Mouse (Mus musculus) intestine, embryonic 16.5 days (tissue): ENCODE results near the gene Dxo. TPM values are rescaled to one million over a fixed set of nuclear protein-coding genes. Genes with fewer than 3 reads are reported as not detected.
A peak's percentile ranks its signal among the peaks of the same experiment; 100 is the strongest.
"Not testable (repeated sequence)": the region's sequence is repeated elsewhere in the genome, so short reads cannot be mapped to it uniquely, and the experiment has no call there.

ENCODE experiments used
- ATAC-seq: fragments of 200-750 bp; cut with Nextera tagmentation; 2 replicates; pipeline ENCODE4 v1.8.0; 2017; ENCODE audit warnings: moderate TSS enrichment, moderate library complexity
- H3K27ac ChIP-seq: fragments of 300-500 bp; sonication (generic); 2 replicates; pipeline ENCODE4 v1.5.1; 2014; ENCODE audit warnings: mild to moderate bottlenecking, low read length
- H3K27me3 ChIP-seq: fragments of 300-500 bp; sonication (generic); replicated peaks from 2 replicates; pipeline ENCODE4 v1.6.1; 2014; ENCODE audit warnings: low read length, control low read depth, mixed read lengths; ENCODE audit not compliant: control insufficient read depth, insufficient read depth
- H3K36me3 ChIP-seq: fragments of 300-500 bp; sonication (generic); 2 replicates; pipeline ENCODE4 v1.6.1; 2014; ENCODE audit warnings: low read length, control low read depth; ENCODE audit not compliant: control insufficient read depth, insufficient read depth
- H3K4me1 ChIP-seq: fragments of 300-500 bp; sonication (generic); 2 replicates; pipeline ENCODE4 v1.6.1; 2014; ENCODE audit warnings: low read length, control low read depth, mixed read lengths; ENCODE audit not compliant: control insufficient read depth, insufficient read depth
- H3K4me2 ChIP-seq: fragments of 300-500 bp; sonication (generic); 2 replicates; pipeline ENCODE4 v1.6.1; 2014; ENCODE audit warnings: low read depth, low read length, control low read depth
- H3K4me3 ChIP-seq: fragments of 300-500 bp; sonication (generic); 2 replicates; pipeline ENCODE4 v1.5.1; 2014; ENCODE audit warnings: mild to moderate bottlenecking, low read length
- H3K9ac ChIP-seq: fragments of 300-500 bp; sonication (generic); 2 replicates; pipeline ENCODE4 v1.6.1; 2014; ENCODE audit warnings: low read depth, low read length
- H3K9me3 ChIP-seq: fragments of 300-500 bp; sonication (generic); 2 replicates; pipeline ENCODE4 v1.6.1; 2016; ENCODE audit warnings: low read length, control low read depth; ENCODE audit not compliant: control insufficient read depth
- WGBS: fragments of 180-500 bp; shearing (Covaris S2); extraction: QIAGEN DNeasy Blood & Tissue Kit; methylation state at CpG from one replicate; pipeline ENCODE4 v1.1.7; 2014; 5-methylcytosine and 5-hydroxymethylcytosine counted together
- polyA plus RNA-seq: library from polyadenylated mRNA; unstranded; fragments of >200 nt; fragmentation: Nextera tagmentation; extraction: Ambion mirVana; gene quantifications from 2 replicates; pipeline ENCODE4 v1.2.1, GENCODE M21; 2015

The Dxo gene
- 53.6 and 59.0 TPM in 2 replicates for polyA plus RNA-seq

- peak within 1 kb of the TSS; percentile 84 for H3K9ac ChIP-seq
- H3K4me3 ChIP-seq: peak within 1 kb of the TSS; percentile 82
- peak within 1 kb of the TSS; percentile 94 for H3K4me2 ChIP-seq
- H3K27me3 ChIP-seq: no peaks in the 10 kb centered on the region
- peak within 1 kb of the TSS; percentile 82 for H3K27ac ChIP-seq
- H3K4me1 ChIP-seq: peaks cover 13% of the 10 kb centered on the region
- WGBS: under 1% methylated on average over 40 of the region's 40 CpGs
- ATAC-seq: peak; percentile 94
- no peaks in the 10 kb centered on the region for H3K9me3 ChIP-seq
- H3K36me3 ChIP-seq: peaks cover 18% of the 10 kb centered on the region
Measured at GRCm38 (mm10) chr17:34836856-34837221, at the start of gene Dxo, which contains the start of gene Stk19. Gene Dxo, plus strand, starts transcription at chr17:34837019. Gene Stk19, minus strand, starts transcription at chr17:34836945.

GRCm38 (mm10) chr17:34795016-34795415 is 41.8 kb upstream of the Dxo start:
- Histone ChIP-seq H3K36me3 (no peaks in the 10 kb centered on the region), H3K27me3 (no peaks in the 10 kb centered on the region), H3K4me2 (no peak overlapping the region), H3K27ac (no peak overlapping the region), H3K4me3 (no peak overlapping the region), H3K9me3 (no peaks in the 10 kb centered on the region), H3K4me1 (no peaks in the 10 kb centered on the region), H3K9ac (no peak overlapping the region)
- WGBS: 89% methylated on average over 10 of the region's 10 CpGs
- no peak for ATAC-seq

GRCm38 (mm10) chr17:34795633-34796032 is 41.2 kb upstream of the Dxo start:
- 65% methylated on average over 9 of the region's 9 CpGs for WGBS

GRCm38 (mm10) chr17:34796311-34797140 is 40.3 kb upstream of the Dxo start:
- no peak for ATAC-seq
- H3K27ac ChIP-seq: no peak overlapping the region
- 80% methylated on average over 8 of the region's 8 CpGs for WGBS

More at GRCm38 (mm10) chr17:34795633-34796032, 41.2 kb upstream of the Dxo start:
- H3K4me1 ChIP-seq: no peaks in the 10 kb centered on the region
- H3K36me3 ChIP-seq: no peaks in the 10 kb centered on the region
- ATAC-seq: no peak
- no peaks in the 10 kb centered on the region for H3K27me3 ChIP-seq
- no peak overlapping the region for H3K27ac ChIP-seq
- H3K4me3 ChIP-seq: no peak overlapping the region
- no peak overlapping the region for H3K4me2 ChIP-seq
- no peaks in the 10 kb centered on the region for H3K9me3 ChIP-seq
- H3K9ac ChIP-seq: no peak overlapping the region

GRCm38 (mm10) chr17:34797211-34797995 is 39.4 kb upstream of the Dxo start:
- H3K27ac ChIP-seq, H3K9me3 ChIP-seq, H3K4me1 ChIP-seq, H3K36me3 ChIP-seq, H3K4me2 ChIP-seq, H3K4me3 ChIP-seq, H3K27me3 ChIP-seq, H3K9ac ChIP-seq, ATAC-seq: not testable (repeated sequence)
- 84% methylated on average over 10 of the region's 10 CpGs for WGBS

More at GRCm38 (mm10) chr17:34796311-34797140, 40.3 kb upstream of the Dxo start:
- Histone ChIP-seq H3K4me3 (no peak overlapping the region), H3K4me2 (no peak overlapping the region), H3K9ac (no peak overlapping the region), H3K9me3 (no peaks in the 10 kb centered on the region), H3K27me3 (no peaks in the 10 kb centered on the region), H3K36me3 (no peaks in the 10 kb centered on the region), H3K4me1 (no peaks in the 10 kb centered on the region)

GRCm38 (mm10) chr17:34798071-34798470 is 38.7 kb upstream of the Dxo start:
- ATAC-seq, H3K4me2 ChIP-seq: not testable (repeated sequence)

GRCm38 (mm10) chr17:34798866-34799530 is 37.8 kb upstream of the Dxo start:
- ATAC-seq: no peak
- Histone ChIP-seq H3K27ac (no peak overlapping the region), H3K9ac (no peak overlapping the region), H3K27me3 (no peaks in the 10 kb centered on the region), H3K36me3 (no peaks in the 10 kb centered on the region), H3K4me3 (no peak overlapping the region), H3K9me3 (no peaks in the 10 kb centered on the region), H3K4me2 (no peak overlapping the region), H3K4me1 (no peaks in the 10 kb centered on the region)
- 91% methylated on average over 14 of the region's 17 CpGs for WGBS

More at GRCm38 (mm10) chr17:34798071-34798470, 38.7 kb upstream of the Dxo start:
- not testable (repeated sequence) for H3K9me3 ChIP-seq, H3K4me3 ChIP-seq, H3K27me3 ChIP-seq, H3K9ac ChIP-seq, H3K27ac ChIP-seq, H3K36me3 ChIP-seq, H3K4me1 ChIP-seq
- 81% methylated on average over 6 of the region's 7 CpGs for WGBS

GRCm38 (mm10) chr17:34799531-34799925 is 37.3 kb upstream of the Dxo start:
- WGBS: 90% methylated on average over 4 of the region's 4 CpGs
- H3K27me3 ChIP-seq: no peaks in the 10 kb centered on the region
- no peak overlapping the region for H3K4me2 ChIP-seq
- ATAC-seq: no peak
- no peak overlapping the region for H3K27ac ChIP-seq
- no peaks in the 10 kb centered on the region for H3K9me3 ChIP-seq
- no peak overlapping the region for H3K9ac ChIP-seq
- H3K4me1 ChIP-seq: no peaks in the 10 kb centered on the region
- no peaks in the 10 kb centered on the region for H3K36me3 ChIP-seq
- H3K4me3 ChIP-seq: no peak overlapping the region

- not testable (repeated sequence) for H3K27me3 ChIP-seq, H3K4me1 ChIP-seq, H3K4me3 ChIP-seq, H3K36me3 ChIP-seq, H3K27ac ChIP-seq, H3K4me2 ChIP-seq, H3K9me3 ChIP-seq, ATAC-seq, H3K9ac ChIP-seq
- WGBS: 90% methylated on average over 16 of the region's 16 CpGs
Measured at GRCm38 (mm10) chr17:34800781-34801305, 36.0 kb upstream of the Dxo start.
